Mouse (Mus musculus): Measurements from ENCODE around the gene Cacna1d. TPM values are rescaled to one million over a fixed set of nuclear protein-coding genes. Genes with fewer than 3 reads are reported as not detected.

The Cacna1d gene
- polyA plus RNA-seq, 2 experiments: 4.9 to 13.0 TPM

DNA sequence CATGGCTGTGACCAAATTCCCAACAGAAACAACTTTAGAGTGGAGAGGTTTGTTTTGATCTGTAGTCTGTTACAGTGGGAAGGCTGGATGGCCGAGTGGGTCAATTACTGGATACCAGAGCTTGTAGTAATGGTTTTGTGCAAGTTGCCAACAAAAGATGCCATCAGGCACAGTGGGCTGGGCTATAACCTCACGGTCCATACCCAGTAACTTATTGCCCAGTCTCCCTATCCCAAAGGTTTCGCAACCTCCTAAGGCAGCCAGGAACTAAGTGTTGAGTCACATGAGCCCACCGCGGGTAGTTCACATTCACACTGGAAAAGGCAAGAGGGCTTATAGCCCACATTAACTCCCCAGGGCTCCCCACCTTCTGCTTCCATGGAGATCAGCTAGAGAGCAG, 474.6 kb downstream of the Cacna1d start:
- Histone ChIP-seq H3K9me3 (ENCODE audit: control insufficient read depth, low read length) (no peaks in the 10 kb centered on the region), H3K9ac (ENCODE audit: low read depth, low read length, severe bottlenecking) (no peak overlapping the region), H3K4me3 (replicated peaks; ENCODE audit: low read length) (no peak overlapping the region), H3K27me3 (ENCODE audit: control insufficient read depth, insufficient read depth, low read length) (no peaks in the 10 kb centered on the region), H3K36me3 (ENCODE audit: control insufficient read depth, insufficient read depth, low read length) (no peaks in the 10 kb centered on the region), H3K4me1 (ENCODE audit: control insufficient read depth, insufficient read depth, low read length) (no peaks in the 10 kb centered on the region), H3K27ac (replicated peaks; ENCODE audit: low read depth, low read length) (no peak overlapping the region), H3K4me2 (replicated peaks; ENCODE audit: low read depth, low read length, severe bottlenecking) (no peak overlapping the region)
- DNase-seq (ENCODE audit: low spot score) (no peak), ATAC-seq (ENCODE audit: low FRiP score, low read depth) (no peak)
- WGBS: 89% methylated on average over 5 of the region's 5 CpGs
- no peak for TF ChIP-seq POLR2A (IDR thresholded peaks at IDR 0.05; ENCODE audit: borderline replicate concordance, extremely low read depth, insufficient read depth, insufficient read length)

DNA sequence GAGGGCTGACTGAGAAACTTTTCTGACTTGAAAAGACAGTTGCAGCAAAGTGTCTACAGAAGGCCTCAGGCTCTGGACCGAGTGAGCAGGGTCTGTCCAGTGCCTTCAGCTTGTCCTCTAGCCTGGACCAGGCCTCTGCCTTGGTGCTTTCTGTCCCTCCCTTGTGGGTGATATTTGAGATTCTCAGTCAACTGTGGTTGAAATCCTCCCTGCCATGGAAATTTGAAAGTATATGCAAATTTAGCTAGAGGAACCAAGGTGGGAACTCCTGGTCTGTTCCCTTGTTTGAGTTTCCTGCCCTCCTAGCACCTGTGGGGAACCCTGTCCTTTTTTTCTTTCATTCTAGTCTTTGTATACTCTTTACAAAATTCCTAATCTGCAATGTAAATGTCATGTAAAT, 476.2 kb downstream of the Cacna1d start:
- no peak overlapping the region for H3K9ac ChIP-seq (ENCODE audit: low read depth, low read length, severe bottlenecking)
- 47% methylated on average over 1 of the region's 1 CpGs for WGBS
- TF ChIP-seq POLR2A (IDR thresholded peaks at IDR 0.05; ENCODE audit: borderline replicate concordance, extremely low read depth, insufficient read depth, insufficient read length): no peak
- H3K4me2 ChIP-seq (replicated peaks; ENCODE audit: low read depth, low read length, severe bottlenecking): no peak overlapping the region
- no peaks in the 10 kb centered on the region for H3K36me3 ChIP-seq (ENCODE audit: control insufficient read depth, insufficient read depth, low read length)
- ATAC-seq (ENCODE audit: low FRiP score, low read depth) (no peak), DNase-seq (ENCODE audit: low spot score) (no peak)
- no peak overlapping the region for H3K4me3 ChIP-seq (replicated peaks; ENCODE audit: low read length)
- H3K9me3 ChIP-seq (ENCODE audit: control insufficient read depth, low read length): no peaks in the 10 kb centered on the region
- peaks cover 7% of the 10 kb centered on the region; the same call in 1 of the 2 replicates for H3K4me1 ChIP-seq (ENCODE audit: control insufficient read depth, insufficient read depth, low read length)
- H3K27ac ChIP-seq (replicated peaks; ENCODE audit: low read depth, low read length): no peak overlapping the region
- H3K27me3 ChIP-seq (ENCODE audit: control insufficient read depth, insufficient read depth, low read length): 0 out of 2 replicates have a peak, but pooled peaks cover under 1% of the 10 kb centered on the region

DNA sequence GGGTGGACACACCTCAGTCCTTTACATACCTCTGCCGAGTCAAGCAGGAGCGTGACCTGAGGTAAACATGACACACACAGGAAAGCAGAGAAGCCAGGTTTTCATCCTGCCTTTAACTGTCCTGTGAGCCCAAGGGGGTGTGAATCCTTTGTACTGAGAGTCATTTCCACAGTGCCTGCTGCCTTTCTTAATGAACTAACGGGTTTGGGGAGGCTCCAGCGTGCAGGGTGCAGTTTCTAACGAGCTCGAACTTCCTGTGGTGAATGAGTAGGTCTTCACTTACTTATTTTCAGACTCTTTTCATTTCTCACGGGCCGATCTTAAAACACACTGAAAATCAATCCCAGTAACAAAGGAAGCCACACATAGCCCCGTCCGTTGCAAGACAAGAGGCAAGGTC, 476.8 kb downstream of the Cacna1d start:
- H3K9ac ChIP-seq (ENCODE audit: low read depth, low read length, severe bottlenecking): no peak overlapping the region
- H3K4me2 ChIP-seq (replicated peaks; ENCODE audit: low read depth, low read length, severe bottlenecking): no peak overlapping the region
- WGBS: 40% methylated on average over 10 of the region's 10 CpGs

DNA sequence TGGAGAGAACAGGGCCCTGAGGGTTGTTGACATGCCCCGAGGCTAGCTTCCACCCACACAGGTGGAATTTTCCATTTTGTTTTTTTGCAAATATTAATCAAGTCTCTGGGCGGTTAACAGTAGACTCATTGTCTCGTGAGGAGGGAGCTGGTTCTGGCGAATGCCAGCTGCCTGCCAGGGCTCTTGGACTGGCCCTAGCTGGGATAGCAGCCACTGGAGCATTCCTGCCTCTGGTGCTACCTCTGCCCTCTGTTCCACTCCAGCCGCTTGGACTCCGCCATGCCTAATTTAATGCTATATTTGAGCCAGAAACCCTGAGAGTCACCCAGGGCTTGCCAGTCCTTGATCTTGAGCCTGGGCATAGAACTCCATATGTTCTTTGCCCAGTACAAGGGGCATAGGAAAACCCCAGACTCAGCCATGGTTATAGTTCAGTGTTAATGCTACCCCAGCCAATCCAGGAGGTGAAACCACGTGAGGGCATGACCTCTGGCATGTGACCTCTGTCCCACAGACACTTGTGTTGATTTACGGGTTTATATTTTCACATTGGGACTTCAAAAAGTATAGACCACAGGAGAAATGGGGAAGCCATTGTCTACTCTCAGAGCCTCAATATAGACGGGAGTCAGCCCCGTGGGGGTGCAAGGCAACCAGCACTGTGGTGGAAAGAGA, 479.2 kb downstream of the Cacna1d start:
- peaks cover 20% of the 10 kb centered on the region for H3K4me1 ChIP-seq (ENCODE audit: control insufficient read depth, insufficient read depth, low read length)
- no peak overlapping the region for H3K4me2 ChIP-seq (replicated peaks; ENCODE audit: low read depth, low read length, severe bottlenecking)
- 0 out of 2 replicates have a peak, but pooled peaks have one; percentile 55 for ATAC-seq (ENCODE audit: low FRiP score, low read depth)
- H3K27me3 ChIP-seq (ENCODE audit: control insufficient read depth, insufficient read depth, low read length): peaks cover 7% of the 10 kb centered on the region; the same call in 1 of the 2 replicates
- no peak overlapping the region for H3K27ac ChIP-seq (replicated peaks; ENCODE audit: low read depth, low read length)
- 67% methylated on average over 10 of the region's 10 CpGs for WGBS
- no peak for DNase-seq (ENCODE audit: low spot score)
- H3K36me3 ChIP-seq (ENCODE audit: control insufficient read depth, insufficient read depth, low read length): no peaks in the 10 kb centered on the region
- no peak overlapping the region for H3K9ac ChIP-seq (ENCODE audit: low read depth, low read length, severe bottlenecking)
- no peak overlapping the region for H3K4me3 ChIP-seq (replicated peaks; ENCODE audit: low read length)
- TF ChIP-seq POLR2A (IDR thresholded peaks at IDR 0.05; ENCODE audit: borderline replicate concordance, extremely low read depth, insufficient read depth, insufficient read length): no peak
- H3K9me3 ChIP-seq (ENCODE audit: control insufficient read depth, low read length): no peaks in the 10 kb centered on the region

More for the DNA sequence above, 476.8 kb downstream of the Cacna1d start:
- Histone ChIP-seq H3K9me3 (ENCODE audit: control insufficient read depth, low read length) (no peaks in the 10 kb centered on the region), H3K27me3 (ENCODE audit: control insufficient read depth, insufficient read depth, low read length) (0 out of 2 replicates have a peak, but pooled peaks cover 5% of the 10 kb centered on the region), H3K36me3 (ENCODE audit: control insufficient read depth, insufficient read depth, low read length) (no peaks in the 10 kb centered on the region), H3K27ac (replicated peaks; ENCODE audit: low read depth, low read length) (no peak overlapping the region), H3K4me3 (replicated peaks; ENCODE audit: low read length) (no peak overlapping the region), H3K4me1 (ENCODE audit: control insufficient read depth, insufficient read depth, low read length) (peaks cover 9% of the 10 kb centered on the region; the same call in 1 of the 2 replicates)
- no peak for TF ChIP-seq POLR2A (IDR thresholded peaks at IDR 0.05; ENCODE audit: borderline replicate concordance, extremely low read depth, insufficient read depth, insufficient read length)
- no peak for DNase-seq (ENCODE audit: low spot score)
- ATAC-seq (ENCODE audit: low FRiP score, low read depth): no peak

DNA sequence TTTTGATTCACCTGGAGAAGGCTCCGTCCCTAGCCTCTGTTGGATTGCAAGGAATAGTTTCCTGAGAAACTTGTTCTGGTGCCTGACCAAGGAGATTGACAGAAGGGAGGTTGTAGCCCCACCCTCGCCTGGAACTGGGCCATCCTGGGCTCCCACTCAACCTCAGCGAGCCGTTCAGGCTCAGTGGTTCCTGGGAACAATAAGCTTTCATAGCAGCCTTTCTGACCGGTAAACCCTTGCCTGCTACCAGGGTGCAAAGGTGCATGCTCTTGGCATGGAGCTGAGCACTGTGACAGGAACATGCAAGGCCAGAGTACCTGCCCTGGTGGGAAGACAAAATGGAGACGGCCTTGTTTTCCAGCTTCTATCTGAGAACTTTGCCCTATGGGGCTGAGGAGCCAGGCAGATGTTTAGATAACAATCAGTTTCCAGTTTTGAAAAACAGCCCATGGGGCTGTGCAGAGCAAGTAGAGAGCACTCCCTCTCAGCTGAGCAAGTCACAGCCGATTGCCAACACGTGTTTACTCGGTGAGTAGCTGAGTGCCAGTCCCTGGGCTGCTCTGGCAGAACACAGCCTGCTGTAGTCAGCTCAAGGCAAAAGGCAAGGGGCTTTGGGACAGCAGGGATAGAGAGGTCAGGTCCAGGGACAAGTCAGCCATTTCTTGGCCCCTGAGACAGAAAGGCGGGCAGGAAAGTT, 481.2 kb downstream of the Cacna1d start:
- 66% methylated on average over 10 of the region's 10 CpGs for whole genome bisulfite sequencing
- peak; percentile 21 for DNase-seq (ENCODE audit: low spot score)
- Histone ChIP-seq H3K27ac (replicated peaks; ENCODE audit: low read depth, low read length) (no peak overlapping the region), H3K9me3 (ENCODE audit: control insufficient read depth, low read length) (no peaks in the 10 kb centered on the region), H3K27me3 (ENCODE audit: control insufficient read depth, insufficient read depth, low read length) (peaks cover 7% of the 10 kb centered on the region; the same call in 1 of the 2 replicates), H3K36me3 (ENCODE audit: control insufficient read depth, insufficient read depth, low read length) (no peaks in the 10 kb centered on the region), H3K4me3 (replicated peaks; ENCODE audit: low read length) (no peak overlapping the region), H3K4me2 (replicated peaks; ENCODE audit: low read depth, low read length, severe bottlenecking) (0 out of 2 replicates have a peak overlapping the region, but pooled peaks have one; percentile 10), H3K9ac (ENCODE audit: low read depth, low read length, severe bottlenecking) (no peak overlapping the region), H3K4me1 (ENCODE audit: control insufficient read depth, insufficient read depth, low read length) (peaks cover 20% of the 10 kb centered on the region)
- TF ChIP-seq POLR2A (IDR thresholded peaks at IDR 0.05; ENCODE audit: borderline replicate concordance, extremely low read depth, insufficient read depth, insufficient read length): no peak
- ATAC-seq (ENCODE audit: low FRiP score, low read depth): no peak

Data from limb, embryonic 14.5 days (tissue).